Mouse (Mus musculus) heart, adult 2 months (tissue): ENCODE data around the gene Cisd3.

Source experiments
- CTCF ChIP-seq: fragments of 200-600 bp; IDR thresholded peaks from 2 replicates; pipeline ENCODE4 v1.8.1; 2022; ENCODE audit warnings: antibody characterized with exemption, mild to moderate bottlenecking, moderate library complexity
- POLR2A ChIP-seq: fragments of 200-500 bp; IDR thresholded peaks from 2 replicates; pipeline ENCODE4 v1.6.1; 2011; ENCODE audit warnings: mild to moderate bottlenecking, low read depth, low read length, control low read depth; ENCODE audit not compliant: insufficient read depth

DNA sequence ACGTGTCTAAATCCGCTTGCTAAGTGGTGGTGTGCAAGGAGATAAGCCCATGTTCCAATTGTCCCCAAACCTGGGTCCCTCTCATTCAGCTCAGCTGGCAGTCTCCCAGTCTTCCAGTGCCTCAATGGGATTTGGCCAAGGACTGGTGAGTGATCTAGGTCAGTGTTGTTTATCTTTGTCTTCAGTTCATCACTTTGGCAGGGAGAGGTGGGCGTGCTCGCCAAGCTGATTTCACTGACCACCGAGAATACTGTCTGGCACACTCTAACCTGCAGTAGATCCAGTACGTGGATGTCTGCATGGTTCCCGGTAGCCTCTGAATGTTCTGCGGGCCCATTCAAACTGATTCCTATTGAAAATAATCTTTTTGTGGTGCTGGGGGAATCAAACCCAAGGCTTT is 28.3 kb downstream of the Cisd3 start:
- TF ChIP-seq CTCF = no peak
- TF ChIP-seq POLR2A = no peak
